Mouse (Mus musculus): ENCODE data around the gene Wfikkn1.

GRCm38 (mm10) chr17:25869954-25870353, 10.7 kb downstream of the Wfikkn1 start:
- no peak for TF ChIP-seq POLR2A (IDR thresholded peaks at IDR 0.05; ENCODE audit: low read depth, low read length)
- TF ChIP-seq CTCF (IDR thresholded peaks at IDR 0.05; ENCODE audit: extremely low read depth, insufficient read depth, insufficient read length, insufficient replicate concordance): no peak

Data from spleen, adult 2 months (tissue).